Mouse (Mus musculus) spleen, adult 12 weeks (tissue): Measurements from ENCODE around the gene Pcyt1a.
"Not testable (repeated sequence)": the region's sequence is repeated elsewhere in the genome, so short reads cannot be mapped to it uniquely, and the experiment has no call there.

ENCODE experiments used
- DNase-seq: peaks from one replicate; pipeline ENCODE4 v3.0.0; 2022; ENCODE audit warnings: low spot score

The Pcyt1a gene

GRCm38 (mm10) chr16:32472276-32473015 is 41.7 kb downstream of the Pcyt1a start:
- DNase-seq: no peak

DNA sequence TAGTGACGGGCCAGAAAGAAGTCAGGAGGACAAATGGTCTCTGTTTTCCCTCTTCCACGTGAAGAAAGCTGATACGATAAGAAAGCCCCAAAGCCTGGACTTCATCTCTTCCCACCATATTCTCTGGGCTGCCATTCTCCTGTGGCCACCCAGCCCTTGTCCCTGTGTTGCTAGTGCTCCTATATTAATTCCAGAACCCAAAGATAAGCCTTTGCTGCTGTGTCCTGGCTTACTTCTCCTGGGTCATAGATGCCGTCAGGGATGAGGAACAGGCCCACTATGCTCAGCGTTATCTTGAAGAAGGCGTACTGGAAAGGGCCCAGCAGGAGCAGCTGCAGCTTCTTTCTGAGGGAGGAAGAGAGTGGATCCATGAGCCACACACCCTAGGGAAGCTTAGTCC is 46.6 kb downstream of the Pcyt1a start:
- no peak for DNase-seq

- DNase-seq: no peak
Measured at GRCm38 (mm10) chr16:32479415-32479814, 48.7 kb downstream of the Pcyt1a start.

DNA sequence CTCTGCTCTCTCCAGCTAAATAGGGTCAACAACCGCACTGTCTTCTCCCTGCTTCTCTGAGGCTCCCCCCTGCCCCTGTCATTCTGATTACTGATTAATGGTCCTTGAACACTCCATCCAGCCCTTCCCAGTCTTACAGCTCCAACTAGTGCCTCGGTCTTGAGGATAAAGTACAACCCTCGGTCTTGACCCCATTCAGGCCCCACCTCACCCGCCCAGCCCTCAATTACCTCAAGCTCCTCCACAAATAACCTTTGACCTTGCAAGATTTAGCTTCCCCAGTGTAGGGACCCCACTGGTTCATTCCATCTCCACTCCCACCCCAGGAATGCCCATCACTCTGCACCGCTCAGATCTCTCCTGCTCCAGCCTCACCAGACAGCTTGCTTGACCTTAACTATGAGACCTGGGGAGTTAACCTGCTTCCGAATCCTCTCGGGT is 53.7 kb downstream of the Pcyt1a start:
- no peak for DNase-seq

DNA sequence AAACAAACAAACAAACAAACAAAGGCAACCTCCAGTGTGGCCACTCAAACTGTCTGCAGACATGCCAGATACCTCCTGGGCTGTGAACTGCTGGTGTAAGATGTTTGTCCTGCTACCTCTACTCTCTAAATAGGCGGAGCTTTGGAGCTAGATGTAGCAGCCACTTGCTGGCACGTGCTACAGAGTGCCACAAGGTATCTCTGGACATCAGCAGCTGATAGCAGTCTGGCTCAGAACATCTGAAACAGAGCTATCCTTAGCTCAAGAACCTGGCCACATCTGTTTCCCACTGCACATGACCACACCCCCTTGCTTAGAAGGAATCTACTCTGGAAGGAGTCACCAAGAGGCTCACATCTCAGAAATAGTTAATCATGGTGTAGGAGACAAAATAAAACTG is 54.5 kb downstream of the Pcyt1a start:
- DNase-seq: no peak

GRCm38 (mm10) chr16:32486046-32486445 is 55.3 kb downstream of the Pcyt1a start:
- DNase-seq: no peak

DNA sequence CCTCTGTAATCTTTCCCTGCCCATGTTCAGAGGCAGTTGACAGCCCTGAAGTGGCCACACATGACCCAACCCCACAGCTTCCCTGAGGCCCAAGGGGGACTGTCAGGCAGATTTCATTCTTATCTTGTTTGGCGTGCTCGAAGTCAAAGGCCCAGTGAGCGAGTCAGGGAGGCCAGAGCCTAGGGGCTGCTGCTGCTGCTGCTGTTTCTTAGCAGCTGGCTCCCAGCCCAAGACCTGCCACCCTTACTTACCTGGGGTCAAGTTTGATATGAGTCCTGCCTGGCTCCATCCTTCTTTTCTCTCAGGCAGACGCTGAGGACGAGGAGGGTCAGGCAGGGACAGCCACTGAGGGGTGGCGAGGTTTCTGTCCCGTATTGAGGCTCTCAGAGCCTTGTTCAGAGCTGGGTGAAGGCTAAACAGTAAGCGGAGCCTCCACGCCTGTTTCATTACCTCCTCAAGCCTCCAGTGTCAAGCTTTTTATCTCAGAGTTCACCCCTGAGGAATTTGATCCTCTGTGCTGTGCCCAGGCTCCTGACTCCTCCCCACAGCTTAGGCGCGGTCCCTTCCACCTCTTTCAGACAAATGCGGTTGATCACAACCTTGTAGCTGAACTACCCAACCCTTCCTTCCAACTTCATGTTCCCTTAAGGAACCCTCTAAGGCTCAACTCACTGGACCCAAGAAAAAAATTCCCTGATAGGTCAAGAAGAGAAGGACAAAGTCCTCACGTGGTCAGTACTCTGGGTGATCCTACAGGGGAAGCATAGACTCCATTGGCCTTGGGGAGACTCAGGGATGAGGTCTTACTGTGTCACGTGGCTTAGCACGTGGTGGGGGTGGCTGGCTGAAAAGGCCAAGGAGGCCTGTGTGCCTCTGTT is 56.8 kb downstream of the Pcyt1a start, which contains the start of gene Slc51a:
Gene Slc51a, minus strand, starts transcription at position 646 of the 878 bp plus-strand sequence.
- DNase-seq: no peak

GRCm38 (mm10) chr16:32488939-32489338 is 58.2 kb downstream of the Pcyt1a start:
- no peak for DNase-seq

DNA sequence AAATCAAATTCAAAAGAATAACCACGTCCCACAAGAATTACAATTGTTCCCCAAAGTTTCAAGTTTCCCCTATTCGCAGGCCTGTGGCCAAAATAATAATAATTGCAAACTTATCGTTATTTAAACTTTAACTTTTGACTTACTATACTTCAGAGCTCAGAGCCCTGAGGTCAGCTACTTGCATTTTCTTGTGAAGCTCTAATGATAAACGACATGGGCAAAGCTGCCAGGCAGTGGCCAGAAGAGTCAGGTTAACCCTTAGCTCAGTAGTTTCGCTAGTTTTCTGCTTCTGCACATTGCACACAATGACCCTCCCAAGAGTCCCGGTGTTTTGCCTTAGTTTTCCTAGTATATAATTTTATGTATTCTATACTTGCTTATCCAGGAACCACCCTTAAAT is 63.6 kb downstream of the Pcyt1a start:
- not testable (repeated sequence) for DNase-seq

DNA sequence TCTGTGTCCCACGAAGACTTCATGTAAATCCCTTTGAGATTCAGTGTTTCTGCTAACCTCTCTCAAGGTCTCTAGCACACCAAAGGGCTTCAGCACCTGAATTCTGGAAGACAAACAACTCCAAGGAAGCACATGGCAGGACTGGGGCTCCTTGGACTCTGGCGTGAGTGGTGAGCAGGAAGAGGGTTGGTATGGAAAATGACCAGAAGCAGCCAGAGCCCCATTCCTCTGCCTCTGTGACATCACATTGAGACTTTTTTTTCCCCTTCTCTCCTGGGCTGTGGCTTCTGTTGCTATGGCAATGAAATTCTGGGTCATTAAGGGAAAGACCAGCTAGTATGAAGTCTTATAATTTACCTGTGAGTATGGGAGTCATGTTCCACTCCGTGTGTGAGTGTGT is 65.2 kb downstream of the Pcyt1a start, which contains the start of gene Zdhhc19:
Gene Zdhhc19, plus strand, starts transcription at position 301 of the 400 bp plus-strand sequence.
- DNase-seq: no peak

DNA sequence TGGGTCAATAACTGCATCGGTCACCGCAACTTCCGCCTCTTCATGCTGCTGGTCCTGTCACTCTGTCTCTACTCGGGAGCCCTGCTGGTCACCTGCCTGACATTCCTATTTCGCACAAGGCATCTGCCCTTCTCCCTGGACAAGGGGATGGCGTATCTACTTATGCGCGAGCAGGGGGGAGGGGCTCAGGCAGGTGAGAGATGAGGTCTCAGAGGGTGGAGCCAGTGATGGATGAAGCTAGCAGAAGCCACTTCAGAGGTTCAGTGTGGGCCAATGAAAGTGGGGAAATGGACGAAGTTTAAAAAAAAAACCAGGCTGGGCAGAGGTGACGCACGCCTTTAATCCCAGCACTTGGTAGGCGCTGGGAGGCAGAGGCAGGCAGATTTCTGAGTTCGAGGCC is 68.3 kb downstream of the Pcyt1a start:
- no peak for DNase-seq

DNA sequence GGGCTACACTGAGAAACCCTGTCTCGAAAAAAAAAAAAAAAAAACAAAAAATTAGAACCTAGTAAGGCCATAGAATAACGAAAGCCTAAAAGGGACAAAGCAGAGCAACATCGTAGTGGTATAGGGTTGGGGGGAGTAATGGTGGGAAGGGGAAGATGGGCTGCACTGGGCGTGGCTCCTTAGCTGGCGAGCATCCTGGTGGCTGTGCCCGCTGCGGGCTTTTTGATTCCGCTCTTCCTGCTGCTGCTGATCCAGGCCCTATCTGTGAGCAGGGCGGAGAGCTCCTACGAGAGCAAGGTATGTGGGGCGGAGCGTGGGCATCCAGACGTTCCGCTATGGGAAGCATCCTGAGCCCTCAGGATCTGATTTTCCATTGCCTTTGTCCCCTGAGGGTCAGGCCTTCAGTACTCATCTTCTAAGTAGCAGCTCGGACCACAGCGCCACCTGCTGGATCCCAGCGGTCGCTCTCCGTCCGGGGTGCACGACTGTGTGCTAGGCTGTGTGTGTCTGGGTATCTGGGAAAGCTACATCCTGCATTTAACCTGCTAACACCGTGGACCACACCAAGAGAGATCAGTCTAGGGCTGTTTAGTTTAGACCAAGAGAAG is 68.8 kb downstream of the Pcyt1a start:
- peak; percentile 74 for DNase-seq

GRCm38 (mm10) chr16:32501459-32501858 is 70.7 kb downstream of the Pcyt1a start:
- no peak for DNase-seq

DNA sequence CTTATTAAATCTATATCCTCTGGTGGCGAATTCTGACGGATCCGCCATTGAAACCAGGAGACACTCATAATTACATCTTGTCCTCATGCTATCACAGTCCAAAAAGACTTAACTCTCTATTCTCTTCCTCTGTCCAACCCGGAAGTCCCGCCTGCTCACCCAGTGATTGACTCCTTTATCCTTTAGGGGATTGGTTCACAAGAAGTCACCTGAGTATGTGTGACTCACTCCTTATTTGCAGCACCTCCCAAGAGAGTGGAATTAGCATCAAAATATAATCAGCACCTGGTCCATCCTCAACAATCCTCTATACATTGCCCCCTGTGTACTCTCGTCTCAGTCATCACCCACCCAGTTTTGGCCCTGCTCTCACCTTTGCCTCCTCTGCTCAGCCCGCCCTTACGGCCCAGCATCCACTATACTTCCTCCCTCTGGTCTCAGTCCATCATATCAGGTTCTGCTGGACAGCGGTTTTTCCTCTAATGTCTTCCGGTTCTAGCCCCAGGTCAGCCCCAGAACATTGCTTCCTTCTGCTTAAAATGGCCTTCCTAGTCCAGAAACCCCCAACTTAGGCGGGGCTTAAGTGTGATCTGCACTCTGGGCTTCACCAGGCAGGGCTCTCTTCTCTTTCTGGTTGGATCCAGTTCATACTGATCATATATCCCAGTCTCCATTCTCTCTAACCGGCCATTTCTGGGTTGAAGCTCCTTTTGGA is 72.1 kb downstream of the Pcyt1a start:
- DNase-seq: no peak

- no peak for DNase-seq
Measured at GRCm38 (mm10) chr16:32503633-32504032, 72.9 kb downstream of the Pcyt1a start.

DNA sequence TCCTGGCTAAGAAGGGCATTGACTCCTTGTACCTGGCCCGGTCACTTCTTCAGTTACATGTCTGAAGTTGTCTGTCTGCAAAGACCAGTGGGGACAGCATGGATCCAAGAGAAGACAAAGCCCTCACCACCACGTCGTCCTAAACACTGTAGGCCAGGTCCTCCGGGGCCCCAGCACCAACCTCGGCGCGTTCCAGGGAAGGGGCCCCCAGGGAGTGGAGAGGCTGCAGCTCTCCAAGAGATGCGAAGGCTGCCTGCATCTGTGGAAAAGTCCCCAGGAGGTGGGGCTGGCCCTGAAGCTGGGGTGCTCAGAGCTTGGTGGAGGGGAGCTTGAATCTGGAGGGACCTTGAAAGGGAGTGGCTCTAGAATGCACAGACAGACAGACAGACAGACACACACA is 75.6 kb downstream of the Pcyt1a start:
- DNase-seq: no peak

DNA sequence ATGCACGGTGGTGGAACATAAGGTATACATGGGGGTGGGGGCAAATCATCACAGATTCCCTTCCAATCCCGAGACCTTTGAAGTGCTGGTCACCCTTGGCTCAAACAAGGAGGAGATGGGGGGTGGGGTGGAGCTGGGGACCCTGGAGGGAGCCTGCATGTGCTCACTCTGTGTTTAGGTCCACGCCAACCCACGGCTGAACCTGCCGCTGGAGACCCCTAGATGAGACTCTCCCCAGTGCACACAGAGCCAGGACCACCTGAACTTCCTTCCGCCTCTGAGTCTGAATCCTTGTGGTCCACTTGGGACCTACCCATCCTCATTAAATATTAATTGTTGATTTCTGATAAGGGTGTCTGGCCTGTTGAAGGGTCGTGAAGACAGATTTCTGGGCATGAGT is 76.1 kb downstream of the Pcyt1a start:
- no peak for DNase-seq

DNA sequence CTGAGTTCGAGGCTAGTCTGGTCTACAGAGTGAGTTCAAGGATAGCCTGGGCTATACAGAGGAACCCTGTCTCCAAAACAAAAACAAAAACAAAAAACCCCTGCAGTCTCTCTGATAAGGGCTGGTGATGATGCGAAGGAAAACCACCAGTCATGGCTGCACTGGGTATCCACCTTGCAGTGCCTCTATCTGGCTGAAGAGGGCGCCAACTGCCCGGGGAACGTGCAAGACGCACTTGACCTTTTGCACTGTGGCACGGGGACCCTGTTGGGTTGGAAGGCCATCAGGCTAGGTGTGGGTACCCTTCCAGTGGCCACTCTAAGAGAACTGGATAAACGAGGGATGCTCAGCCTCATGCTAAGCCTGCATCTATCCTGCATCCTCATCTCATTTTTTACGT is 76.7 kb downstream of the Pcyt1a start:
- peak; percentile 84 for DNase-seq

DNA sequence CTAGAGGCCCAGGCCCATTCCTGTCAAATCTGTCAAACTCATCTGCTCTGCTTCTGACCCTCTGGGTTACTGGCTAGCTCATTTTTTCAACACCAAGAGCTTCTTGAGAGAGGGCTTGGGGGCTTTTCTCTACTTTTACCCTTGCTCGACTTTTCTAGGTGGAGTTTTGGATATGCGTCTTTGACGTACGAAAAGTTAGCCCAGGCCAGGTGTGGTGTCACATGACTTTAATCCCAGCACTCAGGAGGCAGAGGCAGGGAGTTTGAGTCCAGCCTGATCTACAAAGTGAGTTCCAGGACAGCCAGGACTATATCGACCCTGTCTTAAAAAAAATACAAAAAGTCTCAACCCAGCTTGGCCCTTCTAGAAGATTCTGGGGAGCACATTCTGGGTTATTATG is 77.3 kb downstream of the Pcyt1a start:
- no peak for DNase-seq

DNA sequence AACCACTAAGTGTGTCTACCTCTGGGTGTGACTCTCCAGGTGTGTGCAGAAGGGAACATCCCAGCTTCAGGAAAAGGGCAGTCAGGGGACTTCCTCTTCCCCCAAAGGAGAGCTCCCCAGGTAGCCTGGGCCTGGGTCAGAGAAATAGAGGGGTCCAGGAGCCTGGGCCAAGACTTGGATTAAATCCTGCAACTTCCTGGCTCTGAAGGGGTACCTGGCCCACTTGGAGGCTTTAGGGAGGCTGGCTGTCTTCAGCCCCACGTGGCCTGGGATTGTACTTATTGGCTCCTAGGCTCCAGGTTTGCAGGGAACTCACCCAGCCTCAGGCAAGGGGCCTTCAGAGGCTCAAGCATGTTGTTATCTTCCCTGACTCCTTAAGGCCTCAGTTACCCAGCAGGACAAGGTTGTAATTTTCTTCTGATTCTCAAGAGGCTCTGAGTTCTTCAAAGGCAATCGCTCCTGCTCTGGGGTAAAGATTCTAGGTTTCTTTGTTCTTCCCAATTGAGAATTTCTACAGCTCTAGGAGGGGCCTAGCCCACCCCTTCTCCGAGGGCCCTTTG is 77.9 kb downstream of the Pcyt1a start:
- DNase-seq: no peak

- DNase-seq: peak; percentile 83
Measured at GRCm38 (mm10) chr16:32509066-32509942, 78.6 kb downstream of the Pcyt1a start.
